Mouse (Mus musculus): ENCODE measurements around the gene Prdm5. TPM values are rescaled to one million over a fixed set of nuclear protein-coding genes. Genes with fewer than 3 reads are reported as not detected.

Prdm5 gene
- polyA plus RNA-seq (2015; fragmentation: Nextera tagmentation; extraction: Ambion mirVana) = 24.3 and 24.5 TPM in 2 replicates

- peaks cover 10% of the 10 kb centered on the region; the same call in 1 of the 2 replicates for H3K4me1 ChIP-seq
- H3K9me3 ChIP-seq = no peaks in the 10 kb centered on the region
- H3K4me2 ChIP-seq = peak within 1 kb of the TSS; percentile 77
- peak; percentile 90 for ATAC-seq (ENCODE audit: insufficient number of reproducible peaks, low FRiP score, low TSS enrichment, low read depth)
- H3K9ac ChIP-seq = peak within 1 kb of the TSS; percentile 67
- H3K4me3 ChIP-seq = peak within 1 kb of the TSS; percentile 61
- 5% methylated on average over 42 of the region's 56 CpGs for WGBS
- H3K36me3 ChIP-seq = no peaks in the 10 kb centered on the region
- no peaks in the 10 kb centered on the region for H3K27me3 ChIP-seq
- H3K27ac ChIP-seq = peak within 1 kb of the TSS; percentile 87
Measured at GRCm38 (mm10) chr6:65778861-65779688, at the start of gene Prdm5. TSS of gene Prdm5 (plus strand) at chr6:65778988.

DNA sequence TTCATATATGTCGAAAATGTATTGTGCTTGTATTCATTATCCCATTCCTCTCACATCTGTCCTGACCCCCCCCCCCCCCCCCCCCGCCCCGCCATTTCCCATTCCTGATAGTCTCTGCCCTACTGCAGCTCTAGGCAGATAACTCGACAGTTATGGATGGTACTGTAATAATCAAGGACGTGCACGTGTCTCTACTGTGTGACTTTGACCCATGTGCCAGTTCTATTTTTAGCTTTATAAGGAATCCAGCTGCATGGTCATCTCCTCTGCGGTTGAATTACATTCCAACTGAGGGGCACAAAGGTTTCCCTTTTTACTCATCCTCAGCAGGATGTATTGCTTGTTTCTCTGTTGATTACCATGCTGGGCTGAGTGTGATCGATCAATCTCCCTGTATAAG is 39.3 kb upstream of the Prdm5 start:
- H3K9me3 ChIP-seq = no peaks in the 10 kb centered on the region
- no peaks in the 10 kb centered on the region for H3K27me3 ChIP-seq
- no peak for ATAC-seq (ENCODE audit: insufficient number of reproducible peaks, low FRiP score, low TSS enrichment, low read depth)
- no peak overlapping the region for H3K4me3 ChIP-seq
- WGBS = 59% methylated on average over 7 of the region's 8 CpGs
- H3K9ac ChIP-seq = no peak overlapping the region
- H3K36me3 ChIP-seq = no peaks in the 10 kb centered on the region
- H3K4me2 ChIP-seq = no peak overlapping the region
- H3K27ac ChIP-seq = no peak overlapping the region
- no peaks in the 10 kb centered on the region for H3K4me1 ChIP-seq

- Histone ChIP-seq H3K4me3 (no peak overlapping the region), H3K27me3 (no peaks in the 10 kb centered on the region), H3K4me2 (no peak overlapping the region), H3K9ac (no peak overlapping the region), H3K27ac (no peak overlapping the region), H3K4me1 (no peaks in the 10 kb centered on the region), H3K36me3 (no peaks in the 10 kb centered on the region), H3K9me3 (no peaks in the 10 kb centered on the region)
- WGBS = 61% methylated on average over 1 of the region's 1 CpGs
- ATAC-seq (ENCODE audit: insufficient number of reproducible peaks, low FRiP score, low TSS enrichment, low read depth) = no peak
Measured at GRCm38 (mm10) chr6:65743144-65743870, 35.5 kb upstream of the Prdm5 start.

DNA sequence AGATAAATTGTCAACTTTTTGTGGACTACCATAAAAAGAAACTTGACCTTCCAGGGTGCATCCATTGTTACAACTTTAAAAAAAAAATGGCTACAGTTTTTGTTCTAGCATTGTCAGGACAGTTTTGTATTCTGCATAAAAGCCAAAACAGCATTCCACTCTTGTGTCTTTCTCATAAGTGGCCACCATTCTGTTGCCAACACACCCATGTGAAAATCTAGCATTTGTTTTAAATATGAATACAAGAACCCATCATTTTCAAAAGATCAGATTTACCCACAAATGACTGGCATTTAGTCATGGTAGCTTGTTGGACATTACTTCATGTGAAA is 35.0 kb upstream of the Prdm5 start:
- Histone ChIP-seq H3K4me2 (no peak overlapping the region), H3K4me1 (no peaks in the 10 kb centered on the region), H3K27me3 (no peaks in the 10 kb centered on the region), H3K36me3 (no peaks in the 10 kb centered on the region), H3K27ac (no peak overlapping the region), H3K4me3 (no peak overlapping the region), H3K9ac (no peak overlapping the region), H3K9me3 (no peaks in the 10 kb centered on the region)
- ATAC-seq (ENCODE audit: insufficient number of reproducible peaks, low FRiP score, low TSS enrichment, low read depth) = no peak

DNA sequence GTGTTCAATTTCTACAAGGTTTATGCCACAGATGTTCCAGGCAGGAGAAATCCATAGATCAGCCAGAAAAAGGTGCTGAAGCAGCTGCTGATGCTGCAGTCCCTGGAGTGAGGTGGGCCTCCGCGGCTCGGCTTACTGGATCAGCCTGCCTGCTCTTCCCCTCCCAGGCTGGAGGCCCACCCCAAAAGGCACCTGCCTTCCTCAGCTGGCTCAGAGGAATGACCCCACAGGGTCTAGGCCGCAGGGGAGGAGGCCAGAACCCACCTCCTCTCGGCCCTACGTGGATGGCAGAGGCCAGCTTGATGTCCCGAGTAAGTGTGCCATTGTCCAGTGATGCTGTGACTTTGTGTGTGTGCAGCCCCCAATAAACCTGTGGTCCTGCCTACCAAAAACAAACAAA is 20.6 kb upstream of the Prdm5 start:
- H3K9me3 ChIP-seq = no peaks in the 10 kb centered on the region
- no peaks in the 10 kb centered on the region for H3K4me1 ChIP-seq
- no peak overlapping the region for H3K9ac ChIP-seq
- WGBS = 74% methylated on average over 7 of the region's 7 CpGs
- H3K27ac ChIP-seq = no peak overlapping the region
- H3K4me3 ChIP-seq = no peak overlapping the region
- no peaks in the 10 kb centered on the region for H3K36me3 ChIP-seq
- H3K27me3 ChIP-seq = no peaks in the 10 kb centered on the region
- no peak overlapping the region for H3K4me2 ChIP-seq
- ATAC-seq (ENCODE audit: insufficient number of reproducible peaks, low FRiP score, low TSS enrichment, low read depth) = no peak

DNA sequence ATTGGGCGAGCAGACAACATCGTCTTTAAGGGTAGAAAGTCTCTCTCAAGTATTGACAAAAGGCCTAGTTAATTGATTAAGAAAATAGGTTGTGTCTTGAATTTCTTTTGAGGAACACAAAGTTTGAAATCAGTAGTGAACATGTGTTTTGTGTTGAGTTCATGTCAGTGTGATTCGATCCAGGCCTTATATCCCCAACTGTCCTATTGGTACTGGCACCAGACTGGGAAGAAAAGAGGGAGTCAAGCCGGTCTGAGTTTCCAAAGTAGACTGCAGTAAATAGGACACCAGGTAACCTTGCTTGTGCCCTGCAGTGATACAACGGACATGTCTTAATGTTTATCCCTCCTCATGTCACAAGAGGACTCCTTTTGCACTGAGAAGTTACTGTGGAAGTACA is 19.6 kb upstream of the Prdm5 start:
- no peaks in the 10 kb centered on the region for H3K4me1 ChIP-seq
- 72% methylated on average over 5 of the region's 5 CpGs for WGBS
- H3K27ac ChIP-seq = no peak overlapping the region

GRCm38 (mm10) chr6:65760073-65760472 is 18.7 kb upstream of the Prdm5 start:
- H3K27ac ChIP-seq = no peak overlapping the region
- WGBS = 85% methylated on average over 3 of the region's 3 CpGs
- H3K36me3 ChIP-seq = no peaks in the 10 kb centered on the region
- H3K4me3 ChIP-seq = no peak overlapping the region
- no peak for ATAC-seq (ENCODE audit: insufficient number of reproducible peaks, low FRiP score, low TSS enrichment, low read depth)
- no peak overlapping the region for H3K4me2 ChIP-seq
- H3K27me3 ChIP-seq = no peaks in the 10 kb centered on the region
- H3K4me1 ChIP-seq = peaks cover 2% of the 10 kb centered on the region; the same call in 1 of the 2 replicates
- H3K9me3 ChIP-seq = no peaks in the 10 kb centered on the region
- H3K9ac ChIP-seq = no peak overlapping the region

More for the DNA sequence above, 19.6 kb upstream of the Prdm5 start:
- ATAC-seq (ENCODE audit: insufficient number of reproducible peaks, low FRiP score, low TSS enrichment, low read depth) = no peak
- H3K4me3 ChIP-seq = no peak overlapping the region
- no peaks in the 10 kb centered on the region for H3K9me3 ChIP-seq
- no peaks in the 10 kb centered on the region for H3K36me3 ChIP-seq
- H3K27me3 ChIP-seq = no peaks in the 10 kb centered on the region
- H3K4me2 ChIP-seq = no peak overlapping the region
- H3K9ac ChIP-seq = no peak overlapping the region

- WGBS = 79% methylated on average over 2 of the region's 2 CpGs
- H3K36me3 ChIP-seq = no peaks in the 10 kb centered on the region
- no peak overlapping the region for H3K4me2 ChIP-seq
- no peak for ATAC-seq (ENCODE audit: insufficient number of reproducible peaks, low FRiP score, low TSS enrichment, low read depth)
- H3K9ac ChIP-seq = no peak overlapping the region
- peaks cover 3% of the 10 kb centered on the region; the same call in 1 of the 2 replicates for H3K4me1 ChIP-seq
- no peaks in the 10 kb centered on the region for H3K27me3 ChIP-seq
- H3K4me3 ChIP-seq = no peak overlapping the region
- no peaks in the 10 kb centered on the region for H3K9me3 ChIP-seq
- no peak overlapping the region for H3K27ac ChIP-seq
Measured at GRCm38 (mm10) chr6:65764459-65764858, 14.3 kb upstream of the Prdm5 start.

GRCm38 (mm10) chr6:65765057-65765456 is 13.7 kb upstream of the Prdm5 start:
- peaks cover 3% of the 10 kb centered on the region; the same call in 1 of the 2 replicates for H3K4me1 ChIP-seq
- no peaks in the 10 kb centered on the region for H3K27me3 ChIP-seq
- H3K4me2 ChIP-seq = no peak overlapping the region
- no peak overlapping the region for H3K27ac ChIP-seq
- WGBS = 13% methylated on average over 8 of the region's 8 CpGs
- ATAC-seq (ENCODE audit: insufficient number of reproducible peaks, low FRiP score, low TSS enrichment, low read depth) = no peak
- no peak overlapping the region for H3K9ac ChIP-seq
- H3K4me3 ChIP-seq = no peak overlapping the region
- no peaks in the 10 kb centered on the region for H3K9me3 ChIP-seq
- H3K36me3 ChIP-seq = no peaks in the 10 kb centered on the region

- no peak overlapping the region for H3K9ac ChIP-seq
- no peak overlapping the region for H3K4me3 ChIP-seq
- H3K36me3 ChIP-seq = no peaks in the 10 kb centered on the region
- H3K27me3 ChIP-seq = no peaks in the 10 kb centered on the region
- no peak overlapping the region for H3K4me2 ChIP-seq
- no peak for ATAC-seq (ENCODE audit: insufficient number of reproducible peaks, low FRiP score, low TSS enrichment, low read depth)
- WGBS = 88% methylated on average over 13 of the region's 13 CpGs
- H3K9me3 ChIP-seq = no peaks in the 10 kb centered on the region
- H3K27ac ChIP-seq = no peak overlapping the region
- peaks cover 3% of the 10 kb centered on the region; the same call in 1 of the 2 replicates for H3K4me1 ChIP-seq
Measured at GRCm38 (mm10) chr6:65765752-65766397, 12.9 kb upstream of the Prdm5 start.

DNA sequence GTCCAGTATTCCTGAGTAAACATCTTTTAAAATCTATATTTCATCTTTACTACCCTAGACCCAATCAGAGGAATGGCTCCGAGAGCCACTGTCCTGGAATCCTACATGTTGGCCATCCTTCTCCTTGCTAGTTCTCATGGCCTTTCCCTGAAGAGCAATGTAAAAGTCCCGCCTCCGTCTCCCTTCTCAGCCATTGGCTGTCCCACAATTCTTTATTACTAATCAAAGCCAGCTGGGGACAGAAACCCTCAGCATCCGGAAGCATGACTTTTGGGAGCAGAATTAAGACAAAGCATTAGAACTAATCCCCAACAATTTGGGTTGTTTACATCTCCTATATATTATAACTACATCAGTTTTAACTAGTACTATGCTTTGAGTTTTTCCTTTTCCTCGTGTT is 10.9 kb upstream of the Prdm5 start:
- H3K27ac ChIP-seq = no peak overlapping the region
- no peak overlapping the region for H3K9ac ChIP-seq
- H3K4me3 ChIP-seq = no peak overlapping the region
- ATAC-seq (ENCODE audit: insufficient number of reproducible peaks, low FRiP score, low TSS enrichment, low read depth) = no peak
- 65% methylated on average over 5 of the region's 5 CpGs for WGBS
- no peak overlapping the region for H3K4me2 ChIP-seq
- H3K4me1 ChIP-seq = peaks cover 3% of the 10 kb centered on the region; the same call in 1 of the 2 replicates
- no peaks in the 10 kb centered on the region for H3K27me3 ChIP-seq
- no peaks in the 10 kb centered on the region for H3K36me3 ChIP-seq
- H3K9me3 ChIP-seq = no peaks in the 10 kb centered on the region

DNA sequence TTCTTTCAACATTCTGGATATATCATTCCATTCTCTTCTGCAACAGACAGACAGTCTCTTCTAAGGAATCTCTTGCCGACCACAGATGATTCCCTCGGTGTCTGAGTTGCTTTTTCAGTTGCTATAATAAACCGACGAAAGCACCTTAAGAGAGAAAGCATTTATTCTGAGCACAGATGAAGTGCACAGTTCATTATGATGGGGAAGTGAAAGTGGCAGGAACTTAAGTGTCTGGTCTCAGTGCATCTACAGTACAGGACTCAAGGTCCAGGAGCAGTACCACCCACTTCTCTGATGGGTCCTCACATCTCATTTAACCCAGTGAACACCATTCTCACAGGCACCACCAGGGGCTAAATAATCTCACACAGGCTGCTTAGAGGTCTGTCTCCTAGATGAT is 5.2 kb upstream of the Prdm5 start:
- Histone ChIP-seq H3K4me1 (no peaks in the 10 kb centered on the region), H3K9ac (no peak overlapping the region), H3K27me3 (no peaks in the 10 kb centered on the region), H3K36me3 (no peaks in the 10 kb centered on the region), H3K27ac (no peak overlapping the region), H3K9me3 (no peaks in the 10 kb centered on the region), H3K4me2 (no peak overlapping the region), H3K4me3 (no peak overlapping the region)
- no peak for ATAC-seq (ENCODE audit: insufficient number of reproducible peaks, low FRiP score, low TSS enrichment, low read depth)
- 88% methylated on average over 4 of the region's 4 CpGs for WGBS

Data from limb, embryonic 15.5 days (tissue).